Mouse (Mus musculus): ENCODE measurements around the gene Mipol1.
"Not testable (repeated sequence)": the region's sequence is repeated elsewhere in the genome, so short reads cannot be mapped to it uniquely, and the experiment has no call there.

The Mipol1 gene

GRCm38 (mm10) chr12:57413833-57414232, 183.6 kb downstream of the Mipol1 start:
- in situ Hi-C loops (cut with MboI, MseI), result no loop called here

- in situ Hi-C loops (cut with MboI, MseI), result no loop called here
Measured at GRCm38 (mm10) chr12:57424902-57425301, 194.7 kb downstream of the Mipol1 start.

GRCm38 (mm10) chr12:57428243-57428642, 198.0 kb downstream of the Mipol1 start:
- in situ Hi-C loops (cut with MboI, MseI), result no loop called here

- in situ Hi-C loops (cut with MboI, MseI), result no loop called here
Measured at GRCm38 (mm10) chr12:57428767-57429166, 198.5 kb downstream of the Mipol1 start.

GRCm38 (mm10) chr12:57436939-57437659, 206.9 kb downstream of the Mipol1 start:
- in situ Hi-C loops (cut with MboI, MseI), result not testable (repeated sequence)

GRCm38 (mm10) chr12:57444281-57444903, 214.2 kb downstream of the Mipol1 start:
- in situ Hi-C loops (cut with MboI, MseI), result no loop called here

GRCm38 (mm10) chr12:57447331-57447730, 217.1 kb downstream of the Mipol1 start:
- in situ Hi-C loops (cut with MboI, MseI), result no loop called here

GRCm38 (mm10) chr12:57449299-57449698, 219.1 kb downstream of the Mipol1 start:
- in situ Hi-C loops (cut with MboI, MseI), result no loop called here

- in situ Hi-C loops (cut with MboI, MseI), result no loop called here
Measured at GRCm38 (mm10) chr12:57450017-57450583, 219.9 kb downstream of the Mipol1 start.

- in situ Hi-C loops (cut with MboI, MseI), result no loop called here
Measured at GRCm38 (mm10) chr12:57456911-57457310, 226.7 kb downstream of the Mipol1 start.

GRCm38 (mm10) chr12:57457339-57457738, 227.1 kb downstream of the Mipol1 start:
- in situ Hi-C loops (cut with MboI, MseI), result no loop called here

- in situ Hi-C loops (cut with MboI, MseI), result no loop called here
Measured at GRCm38 (mm10) chr12:57464520-57465334, 234.5 kb downstream of the Mipol1 start.

- in situ Hi-C loops (cut with MboI, MseI), result no loop called here
Measured at GRCm38 (mm10) chr12:57471786-57472185, 241.6 kb downstream of the Mipol1 start.

GRCm38 (mm10) chr12:57476876-57477275, 246.6 kb downstream of the Mipol1 start:
- in situ Hi-C loops (cut with MboI, MseI), result no loop called here

GRCm38 (mm10) chr12:57481823-57482222, 251.6 kb downstream of the Mipol1 start:
- in situ Hi-C loops (cut with MboI, MseI), result no loop called here

- in situ Hi-C loops (cut with MboI, MseI), result no loop called here
Measured at GRCm38 (mm10) chr12:57496347-57497119, 266.3 kb downstream of the Mipol1 start.

GRCm38 (mm10) chr12:57500246-57500645, 270.0 kb downstream of the Mipol1 start:
- in situ Hi-C loops (cut with MboI, MseI), result no loop called here

GRCm38 (mm10) chr12:57505329-57505728, 275.1 kb downstream of the Mipol1 start:
- in situ Hi-C loops (cut with MboI, MseI), result no loop called here

GRCm38 (mm10) chr12:57508938-57509337, 278.7 kb downstream of the Mipol1 start:
- in situ Hi-C loops (cut with MboI, MseI), result no loop called here

- in situ Hi-C loops (cut with MboI, MseI), result no loop called here
Measured at GRCm38 (mm10) chr12:57509726-57510125, 279.5 kb downstream of the Mipol1 start.

- in situ Hi-C loops (cut with MboI, MseI), result no loop called here
Measured at GRCm38 (mm10) chr12:57511127-57511526, 280.9 kb downstream of the Mipol1 start.

Data from T-helper 2 cell (primary cell).